Mouse (Mus musculus) olfactory bulb, adult 2 months (tissue): ENCODE data around the gene Eno2. TPM values are rescaled to one million over a fixed set of nuclear protein-coding genes. Genes with fewer than 3 reads are reported as not detected.
A peak's percentile ranks its signal among the peaks of the same experiment; 100 is the strongest.

Experiments
- H3K27ac ChIP-seq: fragments of 200-500 bp; 2 replicates; pipeline ENCODE4 v1.5.1; 2012; ENCODE audit warnings: low read depth, low read length; ENCODE audit not compliant: insufficient read depth
- H3K4me1 ChIP-seq: fragments of 200-500 bp; 2 replicates; pipeline ENCODE4 v1.6.1; 2012; ENCODE audit warnings: low read length; ENCODE audit not compliant: control insufficient read depth, insufficient read depth
- H3K4me3 ChIP-seq: fragments of 200-500 bp; 2 replicates; pipeline ENCODE4 v1.5.1; 2012; ENCODE audit warnings: mild to moderate bottlenecking, low read depth, low read length, moderate library complexity; ENCODE audit not compliant: insufficient read depth
- CTCF ChIP-seq: fragments of 200-500 bp; IDR thresholded peaks from 2 replicates; pipeline ENCODE4 v1.5.1; 2012; ENCODE audit warnings: low read depth, mild to moderate bottlenecking, low read length, moderate library complexity; ENCODE audit not compliant: insufficient read depth
- POLR2A ChIP-seq: fragments of 200-500 bp; IDR thresholded peaks from 2 replicates; pipeline ENCODE4 v1.6.1; 2012; ENCODE audit warnings: mild to moderate bottlenecking, low read depth, low read length, moderate library complexity; ENCODE audit not compliant: insufficient read depth
- WGBS: fragments of 180-500 bp; shearing (Covaris S2); methylation state at CpG from one replicate; pipeline ENCODE4 v1.1.7; 2018; 5-methylcytosine and 5-hydroxymethylcytosine counted together
- polyA plus RNA-seq: library from polyadenylated mRNA; stranded (reverse); fragments of >200 nt; gene quantifications from 2 replicates; pipeline ENCODE4 v1.2.4, GENCODE M21; 2012; ENCODE audit warnings: low replicate concordance; ENCODE audit not compliant: missing spikeins, insufficient read depth, insufficient read length

The Eno2 gene
- 916 and 939 TPM in 2 replicates for polyA plus RNA-seq

DNA sequence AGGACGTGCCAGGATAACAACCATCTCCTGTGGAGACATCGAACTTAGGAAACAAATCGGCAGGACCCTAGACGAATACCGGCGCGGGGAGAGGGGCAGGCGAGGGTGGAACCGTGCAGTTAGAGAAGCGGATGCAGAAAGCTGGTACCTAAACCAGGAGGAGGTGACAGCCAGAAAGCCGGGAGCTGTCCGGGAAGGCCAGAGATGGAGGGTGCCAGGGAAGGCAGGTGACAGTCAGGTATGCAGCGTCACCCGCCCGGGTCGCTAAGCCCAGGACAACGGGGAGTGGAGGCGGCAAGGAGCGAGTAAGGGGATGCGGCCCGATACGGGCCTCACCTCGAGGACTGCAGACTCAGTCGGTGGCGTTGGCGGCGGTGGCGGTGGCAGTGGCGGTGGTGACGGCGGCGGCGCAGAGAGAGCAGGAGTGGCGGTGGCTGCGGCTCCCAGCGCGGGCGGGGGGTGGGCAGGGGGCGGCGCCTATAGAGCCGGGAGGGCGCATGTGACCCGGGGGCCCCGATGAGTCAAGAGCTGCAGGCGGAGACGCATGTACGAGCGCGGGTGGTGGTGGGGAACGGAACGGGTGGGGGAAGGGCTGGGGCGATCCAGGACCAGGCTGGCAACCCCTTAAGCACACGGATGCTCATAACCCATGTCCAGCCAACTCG lies at the start of gene Eno2:
Gene Eno2, minus strand, starts transcription at position 573 of the 665 bp plus-strand sequence.
- under 1% methylated on average over 49 of the region's 54 CpGs for WGBS
- Histone ChIP-seq H3K4me1 (peaks cover 39% of the 10 kb centered on the region), H3K27ac (peak within 1 kb of the TSS; percentile 91), H3K4me3 (peak within 1 kb of the TSS; percentile 81)
- peak; percentile 88; the same call in 1 of the 2 replicates for TF ChIP-seq POLR2A
- TF ChIP-seq CTCF = no peak

DNA sequence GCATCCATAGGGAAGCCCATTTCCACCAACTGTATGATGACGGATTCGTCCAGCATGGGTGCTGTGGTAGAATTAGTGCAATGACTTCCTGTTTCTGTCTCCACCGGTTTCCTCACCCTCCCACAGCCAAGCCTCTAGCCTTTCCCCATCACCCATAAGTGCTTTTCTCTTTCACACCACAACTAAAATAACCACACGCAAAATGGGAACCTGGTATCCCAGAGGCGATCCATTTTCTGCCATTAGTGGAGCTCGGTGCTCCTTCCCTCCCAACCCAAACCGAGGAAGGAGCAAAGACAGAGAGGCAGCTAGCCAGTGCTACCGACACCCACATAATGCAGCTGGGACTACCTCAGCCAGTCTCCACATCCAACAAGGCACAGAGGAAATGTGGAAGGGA lies 48.5 kb upstream of the Eno2 start:
- TF ChIP-seq CTCF (no peak), POLR2A (no peak)
- Histone ChIP-seq H3K4me1 (peaks cover 14% of the 10 kb centered on the region), H3K27ac (no peak overlapping the region), H3K4me3 (no peak overlapping the region)
- WGBS = 74% methylated on average over 8 of the region's 8 CpGs

GRCm38 (mm10) chr6:124817563-124817962 lies 48.1 kb upstream of the Eno2 start:
- WGBS = 95% methylated on average over 8 of the region's 8 CpGs
- Histone ChIP-seq H3K27ac (no peak overlapping the region), H3K4me3 (no peak overlapping the region), H3K4me1 (peaks cover 18% of the 10 kb centered on the region)
- no peak for TF ChIP-seq POLR2A
- TF ChIP-seq CTCF = no peak

DNA sequence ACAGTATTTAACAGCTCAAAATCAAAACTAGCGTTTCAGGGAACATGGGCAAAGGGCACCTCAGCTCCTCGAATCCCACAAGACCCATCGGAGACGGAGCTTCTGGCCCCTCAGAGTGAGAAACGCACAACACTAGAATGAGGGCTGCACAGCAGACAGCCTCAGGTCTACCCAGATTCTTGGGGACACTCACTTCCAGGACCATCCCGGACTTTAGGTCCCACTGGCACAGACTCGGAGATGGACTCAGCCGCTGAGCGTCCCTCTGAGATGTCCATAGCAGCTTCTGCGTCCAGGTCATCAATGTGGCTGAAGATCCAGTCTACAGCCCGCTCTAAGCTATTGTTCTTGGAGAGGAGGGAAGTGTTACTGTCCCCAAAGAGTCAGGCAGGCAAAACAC lies 47.7 kb upstream of the Eno2 start:
- TF ChIP-seq POLR2A (no peak), CTCF (no peak)
- Histone ChIP-seq H3K4me3 (no peak overlapping the region), H3K4me1 (peaks cover 22% of the 10 kb centered on the region), H3K27ac (no peak overlapping the region)
- 95% methylated on average over 11 of the region's 11 CpGs for WGBS

DNA sequence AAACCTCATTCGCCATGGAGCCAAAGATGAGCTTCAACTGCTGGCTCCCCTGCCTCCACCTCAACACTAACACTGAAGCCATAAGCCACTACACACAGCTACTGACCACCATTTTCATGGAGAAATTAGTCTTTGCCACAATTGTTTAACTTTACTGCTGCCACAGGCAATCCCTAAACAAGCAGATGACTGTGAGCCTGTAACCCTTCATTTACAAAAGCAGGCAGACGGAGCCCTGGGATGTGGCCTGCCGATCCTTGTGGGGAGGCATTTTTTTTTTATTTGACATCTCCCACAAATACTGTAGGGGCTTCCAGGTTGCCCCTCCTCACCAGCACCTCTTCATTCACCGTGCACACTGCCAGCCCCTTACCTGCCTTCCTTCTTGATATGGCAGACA lies 47.1 kb upstream of the Eno2 start:
- WGBS = 86% methylated on average over 4 of the region's 4 CpGs
- Histone ChIP-seq H3K4me1 (peaks cover 28% of the 10 kb centered on the region), H3K27ac (no peak overlapping the region), H3K4me3 (no peak overlapping the region)
- TF ChIP-seq CTCF (no peak), POLR2A (no peak)

- Histone ChIP-seq H3K4me1 (peaks cover 30% of the 10 kb centered on the region), H3K27ac (no peak overlapping the region), H3K4me3 (no peak overlapping the region)
- TF ChIP-seq CTCF (no peak), POLR2A (no peak)
- WGBS = 70% methylated on average over 9 of the region's 9 CpGs
These were observed 45.6 kb upstream of the Eno2 start for GRCm38 (mm10) chr6:124814858-124815774.

DNA sequence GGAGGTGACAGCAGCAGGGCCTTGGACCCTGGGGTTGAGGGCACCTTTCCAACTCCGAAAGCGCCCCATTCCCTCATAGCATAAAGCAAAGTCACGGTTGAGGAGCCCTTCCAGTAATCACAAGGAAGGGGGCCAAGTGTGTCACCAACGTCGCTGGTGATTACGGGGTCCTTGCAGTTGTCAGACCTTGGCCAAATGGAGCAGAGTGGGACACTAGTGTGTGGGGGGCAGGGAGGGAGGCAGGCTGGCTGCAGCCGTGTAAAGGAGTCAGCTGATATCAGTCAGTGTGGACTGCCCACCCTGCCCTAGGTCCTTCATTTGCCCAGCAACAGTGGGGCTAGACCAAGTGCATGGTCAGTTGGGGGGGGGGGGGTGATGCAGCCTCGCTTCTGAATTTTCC lies 45.0 kb upstream of the Eno2 start:
- WGBS = 18% methylated on average over 8 of the region's 8 CpGs
- TF ChIP-seq POLR2A (no peak), CTCF (no peak)
- Histone ChIP-seq H3K27ac (no peak overlapping the region), H3K4me3 (peak overlapping the region; percentile 66), H3K4me1 (peaks cover 37% of the 10 kb centered on the region)

GRCm38 (mm10) chr6:124813933-124814332 lies 44.5 kb upstream of the Eno2 start, which contains the start of gene Tpi1:
Tpi1 (minus strand) TSS chr6:124814296.
- TF ChIP-seq POLR2A (peak; percentile 71), CTCF (no peak)
- Histone ChIP-seq H3K4me1 (peaks cover 42% of the 10 kb centered on the region), H3K4me3 (peak within 1 kb of the TSS; percentile 66), H3K27ac (peak within 1 kb of the TSS; percentile 68)
- under 1% methylated on average over 22 of the region's 22 CpGs for WGBS

GRCm38 (mm10) chr6:124813496-124813895 lies 44.0 kb upstream of the Eno2 start:
- Histone ChIP-seq H3K27ac (peak overlapping the region; percentile 68), H3K4me1 (peaks cover 45% of the 10 kb centered on the region), H3K4me3 (peak overlapping the region; percentile 66)
- under 1% methylated on average over 18 of the region's 18 CpGs for WGBS
- TF ChIP-seq POLR2A (peak; percentile 9; the same call in 1 of the 2 replicates), CTCF (no peak)
